Mouse (Mus musculus) left cerebral cortex, adult 2 months (tissue): ENCODE measurements at regions not wholly inside any gene's neighbourhood (a gene's known extent, or its start where the extent isn't known, plus 50 kb on each side); places are given as distances from the start of the nearest gene placed in this dataset.
"Not testable (repeated sequence)": the region's sequence is repeated elsewhere in the genome, so short reads cannot be mapped to it uniquely, and the experiment has no call there.

Experiments
- DNase-seq, 2 experiments: peaks; one replicate each; pipeline ENCODE4 v3.0.0; 2021 to 2022; ENCODE audit warnings: low spot score in 2 of 2, mixed read lengths in 1 of 2; ENCODE audit errors: extremely low spot score in 1 of 2
- H3K27ac ChIP-seq: fragments of 200-600 bp; 2 replicates; pipeline ENCODE4 v1.8.1; 2022
- H3K4me3 ChIP-seq: fragments of 200-600 bp; 2 replicates; pipeline ENCODE4 v1.8.1; 2022
- CTCF ChIP-seq: fragments of 200-600 bp; IDR thresholded peaks from 2 replicates; pipeline ENCODE4 v1.8.1; 2022; ENCODE audit warnings: antibody characterized with exemption, mild to moderate bottlenecking, moderate library complexity
- intact Hi-C: fragments of 180-260 bp; cut with DNase I; formaldehyde crosslinking; loops from one replicate; pipeline ENCODE4 v1.15.1; 2025

DNA sequence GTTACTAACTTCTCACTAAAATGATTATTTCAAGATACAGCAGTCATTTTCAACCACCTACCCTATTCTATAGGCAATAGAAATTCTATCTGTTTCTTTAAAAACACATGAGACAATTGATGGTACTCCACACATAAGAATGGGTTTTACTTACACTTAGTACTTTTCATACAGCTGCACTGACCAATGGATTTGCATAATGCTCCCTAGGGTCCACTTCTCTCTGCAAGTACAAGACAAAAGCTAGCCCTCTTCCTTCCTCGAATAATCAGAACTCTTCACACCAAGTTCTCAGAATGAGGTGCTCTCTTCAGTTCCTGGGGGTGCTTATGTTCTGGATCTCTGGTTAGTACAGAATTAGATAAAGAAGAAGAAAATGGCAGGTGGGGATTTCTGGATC lies 684.1 kb upstream of the Tacstd2 start:
- DNase-seq = no peak
- Histone ChIP-seq H3K4me3 (no peak overlapping the region), H3K27ac (no peak overlapping the region)
- intact Hi-C loops = no loop called here
- TF ChIP-seq CTCF = no peak

DNA sequence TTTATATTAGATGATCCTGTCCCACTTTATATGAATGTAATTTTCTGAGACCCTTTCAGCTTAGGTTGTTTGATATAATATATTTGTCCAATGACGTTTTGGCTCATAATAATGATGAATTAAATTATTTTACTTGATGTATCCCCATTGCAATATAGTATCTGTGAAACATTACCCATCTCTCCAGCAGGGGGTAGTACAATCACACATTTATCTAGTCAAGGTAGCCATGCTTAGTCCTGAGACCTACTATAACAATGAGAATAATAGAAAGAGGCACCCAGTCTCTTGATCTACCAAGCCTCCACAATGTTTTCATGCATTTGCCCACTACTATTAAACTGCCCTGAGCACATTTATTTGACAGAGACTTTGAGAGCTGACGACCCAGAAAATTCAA lies 665.9 kb upstream of the Tacstd2 start:
- no peak for DNase-seq
- no peak overlapping the region for H3K4me3 ChIP-seq
- H3K27ac ChIP-seq = no peak overlapping the region
- intact Hi-C loops = loop anchor here (5.0 kb wide), 1 partner anchor 406 kb away; no protein-coding TSS in a partner anchor
- TF ChIP-seq CTCF = peak; percentile 31

DNA sequence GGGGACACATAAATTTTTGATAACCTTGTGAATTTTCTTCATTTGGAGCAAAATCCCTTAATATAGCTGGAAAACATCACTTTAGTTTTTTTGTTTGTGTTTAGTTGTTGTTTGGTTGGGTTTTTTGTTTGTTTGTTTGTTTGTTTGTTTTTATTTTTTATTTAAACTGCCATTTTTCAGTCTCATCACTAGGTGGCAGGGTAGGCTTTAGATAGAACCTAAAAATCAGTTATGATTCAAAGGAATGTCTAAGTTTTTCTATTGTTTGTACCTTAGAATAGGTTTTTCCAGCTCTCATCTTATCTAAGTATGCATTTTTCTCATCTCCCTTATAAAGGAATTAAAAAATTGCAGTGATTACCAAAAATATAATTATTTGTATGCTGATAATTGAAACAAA lies 662.4 kb upstream of the Tacstd2 start:
- no peak for DNase-seq
- Histone ChIP-seq H3K27ac (no peak overlapping the region), H3K4me3 (no peak overlapping the region)
- intact Hi-C loops = loop anchor here (5.0 kb wide), 1 partner anchor 569 kb away; no protein-coding TSS in a partner anchor
- TF ChIP-seq CTCF = peak; percentile 30

DNA sequence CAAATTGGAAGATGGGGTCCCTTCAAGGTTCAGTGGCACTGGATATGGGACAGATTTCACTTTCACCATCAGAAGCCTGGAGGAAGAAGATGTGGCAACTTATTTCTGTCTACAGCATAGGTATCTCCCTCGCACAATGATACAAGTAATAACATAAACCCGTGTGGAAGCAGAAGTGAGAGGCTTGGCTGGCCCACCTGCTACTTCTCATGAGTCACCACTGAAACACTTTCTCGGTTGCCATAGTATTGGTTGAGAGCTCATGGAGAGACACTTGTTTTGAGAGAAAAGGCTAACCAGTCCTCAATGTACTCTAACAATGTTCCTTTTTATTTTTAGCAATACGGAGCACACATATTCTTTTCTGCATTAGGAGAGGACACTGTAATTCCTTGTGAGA lies 629.2 kb upstream of the Tacstd2 start:
- H3K27ac ChIP-seq = no peak overlapping the region
- DNase-seq = no peak
- no peak for TF ChIP-seq CTCF
- H3K4me3 ChIP-seq = no peak overlapping the region
- intact Hi-C loops = no loop called here

DNA sequence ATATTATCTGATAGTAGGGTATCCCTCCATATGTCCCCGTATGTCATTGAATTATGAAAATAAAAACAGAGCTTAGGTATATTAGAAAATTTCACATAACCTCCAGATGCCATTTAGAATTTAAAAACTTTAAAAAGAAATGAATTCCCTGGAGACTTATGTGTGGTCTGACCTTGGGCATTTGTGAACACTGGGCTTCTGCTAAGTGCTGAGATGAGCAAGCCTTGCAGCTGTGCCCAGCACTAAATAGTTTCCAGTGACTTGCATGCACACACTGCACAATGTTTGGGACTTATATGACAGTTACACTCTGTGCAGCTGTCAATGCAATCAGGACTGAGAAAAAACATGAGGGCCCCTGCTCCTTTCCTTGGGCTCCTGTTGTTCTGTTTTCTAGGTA lies 628.5 kb upstream of the Tacstd2 start:
- DNase-seq, H3K27ac ChIP-seq, H3K4me3 ChIP-seq, intact Hi-C loops: not testable (repeated sequence)

DNA sequence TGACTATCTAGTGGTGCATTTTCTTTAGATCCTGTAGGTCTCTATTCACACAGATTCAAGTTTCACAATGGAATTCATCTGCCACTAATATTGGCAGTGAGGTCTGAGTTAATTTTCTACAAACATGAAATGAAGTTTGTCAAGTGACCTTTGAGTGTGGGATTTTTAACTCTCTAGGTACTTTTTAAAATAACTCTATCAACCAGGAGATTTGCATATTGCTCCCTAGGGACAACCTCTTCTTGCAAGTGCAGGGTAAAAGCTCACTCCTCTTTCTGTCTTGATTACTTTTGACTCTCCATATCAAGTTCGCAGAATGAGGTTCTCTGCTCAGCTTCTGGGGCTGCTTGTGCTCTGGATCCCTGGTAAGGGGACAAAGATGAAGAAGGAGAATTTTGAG lies 616.0 kb upstream of the Tacstd2 start:
- intact Hi-C loops = no loop called here
- no peak for DNase-seq
- Histone ChIP-seq H3K4me3 (no peak overlapping the region), H3K27ac (no peak overlapping the region)
- no peak for TF ChIP-seq CTCF

DNA sequence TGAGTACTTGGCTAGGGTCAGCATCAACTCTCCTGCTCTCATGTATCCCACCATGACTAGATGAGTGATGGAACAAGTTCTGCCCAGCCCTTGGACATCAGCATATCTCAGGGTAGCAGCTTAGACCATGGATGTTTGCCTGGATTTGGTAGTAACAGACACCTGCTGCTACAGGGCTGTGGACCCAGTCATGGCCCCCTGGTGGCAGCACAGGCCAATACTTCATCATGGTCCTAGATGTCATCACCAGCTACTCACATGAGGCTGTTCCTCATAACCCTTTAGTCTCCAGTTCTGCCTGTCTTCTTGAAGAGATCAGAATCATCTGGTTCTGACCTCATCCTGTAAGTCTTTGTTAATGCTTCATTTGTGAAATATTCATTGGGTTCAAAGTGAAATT lies 566.9 kb upstream of the Tacstd2 start:
- TF ChIP-seq CTCF = no peak; the same call in 1 of the 2 replicates
- no peak for DNase-seq
- Histone ChIP-seq H3K27ac (no peak overlapping the region), H3K4me3 (no peak overlapping the region)
- intact Hi-C loops = no loop called here
